Mouse (Mus musculus) kidney, postnatal 25 days (tissue): ENCODE results near the gene Ero1l.

ENCODE experiments used
- DNase-seq, 2 experiments: peaks; one replicate each; pipeline ENCODE4 v3.0.0; 2021; ENCODE audit warnings: mixed read lengths in 2 of 2

Gene Ero1l

GRCm38 (mm10) chr14:45304389-45304788, 14.2 kb downstream of the Ero1l start:
- DNase-seq: no peak

- DNase-seq: no peak
Measured at GRCm38 (mm10) chr14:45303939-45304338, 14.6 kb downstream of the Ero1l start.

GRCm38 (mm10) chr14:45291608-45292007, 27.0 kb downstream of the Ero1l start:
- DNase-seq: no peak

GRCm38 (mm10) chr14:45282066-45282465, 36.5 kb downstream of the Ero1l start:
- no peak for DNase-seq

- no peak for DNase-seq
Measured at GRCm38 (mm10) chr14:45275816-45276215, 42.8 kb downstream of the Ero1l start.

GRCm38 (mm10) chr14:45263831-45264592, 54.6 kb downstream of the Ero1l start:
- no peak for DNase-seq

- DNase-seq: no peak
Measured at GRCm38 (mm10) chr14:45251548-45252076, 67.0 kb downstream of the Ero1l start.

GRCm38 (mm10) chr14:45241613-45242012, 77.0 kb downstream of the Ero1l start:
- no peak for DNase-seq

- no peak for DNase-seq
Measured at GRCm38 (mm10) chr14:45239042-45239441, 79.5 kb downstream of the Ero1l start.
